Mouse (Mus musculus) ovary, postnatal 10 days (tissue): ENCODE data around the gene Nox3.

Experiments used
- DNase-seq: peaks from one replicate; pipeline ENCODE4 v3.0.0; 2022; ENCODE audit warnings: low spot score

Nox3 gene

GRCm38 (mm10) chr17:3610307-3610754, 85.7 kb downstream of the Nox3 start:
- no peak for DNase-seq

GRCm38 (mm10) chr17:3602954-3603672, 92.9 kb downstream of the Nox3 start:
- no peak for DNase-seq

- no peak for DNase-seq
These were observed 97.7 kb downstream of the Nox3 start for GRCm38 (mm10) chr17:3598393-3598792.

GRCm38 (mm10) chr17:3597866-3598265, 98.2 kb downstream of the Nox3 start:
- no peak for DNase-seq

- no peak for DNase-seq
These were observed 98.9 kb downstream of the Nox3 start for GRCm38 (mm10) chr17:3597130-3597529.
